Mouse (Mus musculus) myocyte (in vitro differentiated cells): ENCODE results near the gene Nup214.

Source experiments
- CEBPB ChIP-seq: IDR thresholded peaks from 2 replicates; pipeline ENCODE4 v1.6.1; 2011; ENCODE audit warnings: mild to moderate bottlenecking, moderate library complexity; ENCODE audit not compliant: poor library complexity, insufficient read depth, severe bottlenecking
- MAX ChIP-seq: IDR thresholded peaks from one replicate; pipeline ENCODE4 v1.6.1; 2011; ENCODE audit warnings: low read depth, mild to moderate bottlenecking, control low read depth
- MYOD1 ChIP-seq, 3 experiments: IDR thresholded peaks; one replicate each; pipeline ENCODE4 v1.6.1; 2011; ENCODE audit warnings: control low read depth in 2 of 3, low read depth in 2 of 3, mild to moderate bottlenecking in 2 of 3, moderate library complexity in 1 of 3; ENCODE audit not compliant: insufficient read length in 2 of 3, control insufficient read depth in 1 of 3
- MYOG ChIP-seq, 3 experiments: IDR thresholded peaks; one replicate each; pipeline ENCODE4 v1.6.1; 2011; ENCODE audit warnings: control low read depth in 2 of 3, low read depth in 2 of 3, mild to moderate bottlenecking in 2 of 3; ENCODE audit not compliant: insufficient read length in 2 of 3, control insufficient read depth in 1 of 3, insufficient read depth in 1 of 3
- POLR2A ChIP-seq: IDR thresholded peaks from one replicate; pipeline ENCODE4 v1.6.1; 2011; ENCODE audit warnings: low read depth, mild to moderate bottlenecking, control low read depth, moderate library complexity; ENCODE audit not compliant: insufficient read length
- POLR2AphosphoS2 ChIP-seq: IDR thresholded peaks from one replicate; pipeline ENCODE4 v1.6.1; 2011; ENCODE audit warnings: low read depth, control low read depth; ENCODE audit not compliant: insufficient read length
- REST ChIP-seq: IDR thresholded peaks from one replicate; pipeline ENCODE4 v1.6.1; 2011; ENCODE audit warnings: mild to moderate bottlenecking, control low read depth, moderate library complexity; ENCODE audit not compliant: insufficient read depth, insufficient read length
- TCF12 ChIP-seq: IDR thresholded peaks from one replicate; pipeline ENCODE4 v1.6.1; 2011; ENCODE audit warnings: mild to moderate bottlenecking, control low read depth; ENCODE audit not compliant: poor library complexity, insufficient read depth, severe bottlenecking
- TCF3 ChIP-seq: IDR thresholded peaks from one replicate; pipeline ENCODE4 v1.6.1; 2011; ENCODE audit warnings: low read depth, control low read depth; ENCODE audit not compliant: insufficient read length

- no peak for TF ChIP-seq POLR2A
- TF ChIP-seq TCF3: no peak
- TF ChIP-seq MYOG (IDR thresholded peaks at IDR 0.05; ENCODE audit: control insufficient read depth in 1 of 3, insufficient read depth in 1 of 3, insufficient read length in 2 of 3, low read depth in 2 of 3): no peak
- TF ChIP-seq REST: no peak
- TF ChIP-seq TCF12: no peak
- TF ChIP-seq CEBPB: no peak
- TF ChIP-seq MYOD1 (IDR thresholded peaks at IDR 0.05; ENCODE audit: control insufficient read depth in 1 of 3, insufficient read length in 2 of 3, low read depth in 2 of 3): no peak
- no peak for TF ChIP-seq POLR2AphosphoS2
- TF ChIP-seq MAX: no peak
Measured at GRCm38 (mm10) chr2:32096122-32096420, 121.8 kb downstream of the Nup214 start.
